ENCODE assay signal across 8 mouse cellular contexts in genomic region chr8:13516011-13516442, GRCm38 (mm10). TPM values are rescaled to one million over a fixed set of nuclear protein-coding genes. Genes with fewer than 3 reads are reported as not detected.
DNase-seq lines count a peak whose midpoint lies in the region; ATAC-seq and TF ChIP-seq lines count a peak whose summit lies in the region.

No protein-coding gene starts in this region.

- H3K27ac ChIP-seq in hindbrain, postnatal 0 days = no peak overlapping the region
- no peak overlapping the region for H3K27ac ChIP-seq in hindbrain, embryonic 10.5 days
- H3K27ac ChIP-seq in embryonic facial prominence, embryonic 14.5 days (replicated peaks; ENCODE audit: low read depth, low read length) = no peak overlapping the region
- no peak overlapping the region; the same call in 1 of the 2 replicates for H3K27ac ChIP-seq in kidney, embryonic 16.5 days (ENCODE audit: low read length)
- H3K27ac ChIP-seq in stomach, embryonic 15.5 days = peak overlapping the region; percentile 68
- no peak overlapping the region for H3K27ac ChIP-seq in forebrain, postnatal 0 days (ENCODE audit: low read depth, low read length)

- no peaks in the 10 kb centered on the region for H3K27me3 ChIP-seq in hindbrain, postnatal 0 days (ENCODE audit: insufficient read depth, low read length)
- H3K27me3 ChIP-seq in hindbrain, embryonic 10.5 days (ENCODE audit: insufficient read depth, poor library complexity, severe bottlenecking) = no peaks in the 10 kb centered on the region
- H3K27me3 ChIP-seq in embryonic facial prominence, embryonic 14.5 days (replicated peaks; ENCODE audit: control insufficient read depth, insufficient read depth, low read length) = no peaks in the 10 kb centered on the region
- 0 out of 2 replicates have a peak, but pooled peaks cover 3% of the 10 kb centered on the region for H3K27me3 ChIP-seq in kidney, embryonic 16.5 days (ENCODE audit: insufficient read depth, low read length)
- H3K27me3 ChIP-seq in stomach, embryonic 15.5 days (replicated peaks) = no peaks in the 10 kb centered on the region
- H3K27me3 ChIP-seq in forebrain, postnatal 0 days (ENCODE audit: insufficient read depth, low read length) = no peaks in the 10 kb centered on the region

- no peak for ATAC-seq in hindbrain, postnatal 0 days
- 0 out of 2 replicates have a peak, but pooled peaks have one; percentile 30 for ATAC-seq in embryonic facial prominence, embryonic 14.5 days (ENCODE audit: low read depth)
- peak; percentile 47; the same call in 1 of the 2 replicates for ATAC-seq in kidney, embryonic 16.5 days (ENCODE audit: low FRiP score, low TSS enrichment)
- ATAC-seq in stomach, embryonic 15.5 days (ENCODE audit: insufficient read depth, low FRiP score, low read depth) = peak; percentile 31; the same call in 1 of the 2 replicates
- ATAC-seq in forebrain, postnatal 0 days = no peak

- 54% methylated on average over 7 of the region's 7 CpGs for WGBS in hindbrain, postnatal 0 days
- 91% methylated on average over 7 of the region's 7 CpGs for WGBS in hindbrain, embryonic 10.5 days
- WGBS in embryonic facial prominence, embryonic 14.5 days = 58% methylated on average over 7 of the region's 7 CpGs
- 51% methylated on average over 7 of the region's 7 CpGs for WGBS in kidney, embryonic 16.5 days
- 46% methylated on average over 7 of the region's 7 CpGs for WGBS in stomach, embryonic 15.5 days
- 46% methylated on average over 7 of the region's 7 CpGs for WGBS in forebrain, postnatal 0 days

- peak; percentile 41 for DNase-seq in hindbrain, postnatal 0 days (ENCODE audit: low spot score)
- no peak for DNase-seq in hindbrain, embryonic 10.5 days (ENCODE audit: low spot score)
- DNase-seq in embryonic facial prominence, embryonic 14.5 days (ENCODE audit: low spot score) = peak; percentile 72
- DNase-seq in thymus, postnatal 25 days = no peak
- DNase-seq in B cell, adult 2 months = no peak
- DNase-seq in forebrain, postnatal 0 days = no peak

- no peak for TF ChIP-seq CTCF in hindbrain, postnatal 0 days (IDR thresholded peaks at IDR 0.05; ENCODE audit: low read depth)
- TF ChIP-seq CTCF in forebrain, postnatal 0 days (IDR thresholded peaks at IDR 0.05; ENCODE audit: low read depth) = no peak

- no peak overlapping the region for H3K9ac ChIP-seq in hindbrain, postnatal 0 days (replicated peaks; ENCODE audit: low read length)
- H3K9ac ChIP-seq in embryonic facial prominence, embryonic 14.5 days (ENCODE audit: low read depth, low read length) = no peak overlapping the region
- no peak overlapping the region for H3K9ac ChIP-seq in kidney, embryonic 16.5 days (replicated peaks; ENCODE audit: low read length)
- H3K9ac ChIP-seq in stomach, embryonic 15.5 days = no peak overlapping the region
- H3K9ac ChIP-seq in forebrain, postnatal 0 days = no peak overlapping the region

- H3K36me3 ChIP-seq in hindbrain, postnatal 0 days (ENCODE audit: insufficient read depth, low read length) = no peaks in the 10 kb centered on the region
- no peaks in the 10 kb centered on the region for H3K36me3 ChIP-seq in hindbrain, embryonic 10.5 days
- H3K36me3 ChIP-seq in embryonic facial prominence, embryonic 14.5 days (ENCODE audit: control insufficient read depth, insufficient read depth, low read length) = no peaks in the 10 kb centered on the region
- no peaks in the 10 kb centered on the region for H3K36me3 ChIP-seq in kidney, embryonic 16.5 days (ENCODE audit: insufficient read depth, low read length)
- no peaks in the 10 kb centered on the region for H3K36me3 ChIP-seq in stomach, embryonic 15.5 days
- H3K36me3 ChIP-seq in forebrain, postnatal 0 days (ENCODE audit: insufficient read depth) = no peaks in the 10 kb centered on the region

- no peak overlapping the region for H3K4me2 ChIP-seq in hindbrain, postnatal 0 days (ENCODE audit: low read depth, low read length)
- no peak overlapping the region for H3K4me2 ChIP-seq in embryonic facial prominence, embryonic 14.5 days (ENCODE audit: low read depth, low read length)
- no peak overlapping the region for H3K4me2 ChIP-seq in kidney, embryonic 16.5 days (replicated peaks; ENCODE audit: low read depth, low read length)
- no peak overlapping the region for H3K4me2 ChIP-seq in stomach, embryonic 15.5 days
- H3K4me2 ChIP-seq in forebrain, postnatal 0 days (ENCODE audit: low read depth) = no peak overlapping the region

- no peaks in the 10 kb centered on the region for H3K9me3 ChIP-seq in hindbrain, postnatal 0 days (ENCODE audit: low read length)
- H3K9me3 ChIP-seq in hindbrain, embryonic 10.5 days = no peaks in the 10 kb centered on the region
- H3K9me3 ChIP-seq in embryonic facial prominence, embryonic 14.5 days (ENCODE audit: control insufficient read depth, low read length) = no peaks in the 10 kb centered on the region
- H3K9me3 ChIP-seq in kidney, embryonic 16.5 days (ENCODE audit: low read length) = no peaks in the 10 kb centered on the region
- no peaks in the 10 kb centered on the region for H3K9me3 ChIP-seq in stomach, embryonic 15.5 days
- no peaks in the 10 kb centered on the region for H3K9me3 ChIP-seq in forebrain, postnatal 0 days (ENCODE audit: low read length)

- no peak overlapping the region for H3K4me3 ChIP-seq in hindbrain, postnatal 0 days (ENCODE audit: low read length)
- H3K4me3 ChIP-seq in hindbrain, embryonic 10.5 days = no peak overlapping the region
- H3K4me3 ChIP-seq in embryonic facial prominence, embryonic 14.5 days (ENCODE audit: low read depth, low read length) = no peak overlapping the region
- no peak overlapping the region for H3K4me3 ChIP-seq in kidney, embryonic 16.5 days (ENCODE audit: low read length)
- H3K4me3 ChIP-seq in stomach, embryonic 15.5 days (replicated peaks) = no peak overlapping the region
- no peak overlapping the region for H3K4me3 ChIP-seq in forebrain, postnatal 0 days (ENCODE audit: low read depth, low read length)

- no peaks in the 10 kb centered on the region for H3K4me1 ChIP-seq in hindbrain, postnatal 0 days (ENCODE audit: insufficient read depth, low read length)
- no peaks in the 10 kb centered on the region for H3K4me1 ChIP-seq in hindbrain, embryonic 10.5 days (replicated peaks)
- no peaks in the 10 kb centered on the region for H3K4me1 ChIP-seq in embryonic facial prominence, embryonic 14.5 days (ENCODE audit: control insufficient read depth, insufficient read depth, low read length)
- peaks cover 5% of the 10 kb centered on the region; the same call in 1 of the 2 replicates for H3K4me1 ChIP-seq in kidney, embryonic 16.5 days (ENCODE audit: insufficient read depth, low read length)
- peaks cover 17% of the 10 kb centered on the region; the same call in 1 of the 2 replicates for H3K4me1 ChIP-seq in stomach, embryonic 15.5 days
- H3K4me1 ChIP-seq in forebrain, postnatal 0 days (ENCODE audit: insufficient read depth) = no peaks in the 10 kb centered on the region

RNA-seq across cellular contexts. Expression of gene Gas6, which starts 21.7 kb away (rescaled TPM):
- total RNA-seq in hindbrain, postnatal 0 days (2014; rRNA removed) = 89.0 and 91.2 TPM in 2 replicates
- 77.9 and 78.4 TPM in 2 replicates for polyA plus RNA-seq in hindbrain, postnatal 0 days (2015; fragmentation: Nextera tagmentation; extraction: Ambion mirVana)
- 12.9 and 15.8 TPM in 2 replicates for polyA plus RNA-seq in hindbrain, embryonic 10.5 days (2016; fragmentation: Nextera tagmentation; extraction: Ambion mirVana)
- polyA plus RNA-seq in embryonic facial prominence, embryonic 14.5 days (2014; fragmentation: Nextera tagmentation; extraction: Ambion mirVana) = 43.2 and 56.9 TPM in 2 replicates
- 70.1 and 76.9 TPM in 2 replicates for polyA plus RNA-seq in kidney, embryonic 16.5 days (2015; fragmentation: Nextera tagmentation; extraction: Ambion mirVana)
- polyA plus RNA-seq in stomach, embryonic 15.5 days (2015; fragmentation: Nextera tagmentation; extraction: Ambion mirVana) = 113 and 130 TPM in 2 replicates
- total RNA-seq in forebrain, postnatal 0 days (2014; rRNA removed) = 64.2 and 65.7 TPM in 2 replicates
- polyA plus RNA-seq in forebrain, postnatal 0 days (2015; fragmentation: Nextera tagmentation; extraction: Ambion mirVana) = 48.7 and 57.0 TPM in 2 replicates

RNA-seq across cellular contexts. Expression of gene 1700029H14Rik, which starts 46.2 kb away (rescaled TPM):
- total RNA-seq in hindbrain, postnatal 0 days (2014; rRNA removed) = 2.8 TPM in 1 of 2 replicates, not detected in the other
- 0.30 and 0.57 TPM in 2 replicates for polyA plus RNA-seq in hindbrain, postnatal 0 days (2015; fragmentation: Nextera tagmentation; extraction: Ambion mirVana)
- not detected in 2 replicates for polyA plus RNA-seq in hindbrain, embryonic 10.5 days (2016; fragmentation: Nextera tagmentation; extraction: Ambion mirVana)
- polyA plus RNA-seq in embryonic facial prominence, embryonic 14.5 days (2014; fragmentation: Nextera tagmentation; extraction: Ambion mirVana) = not detected in 2 replicates
- polyA plus RNA-seq in kidney, embryonic 16.5 days (2015; fragmentation: Nextera tagmentation; extraction: Ambion mirVana) = not detected in 2 replicates
- polyA plus RNA-seq in stomach, embryonic 15.5 days (2015; fragmentation: Nextera tagmentation; extraction: Ambion mirVana) = not detected in 2 replicates
- total RNA-seq in forebrain, postnatal 0 days (2014; rRNA removed) = 0.14 and 0.31 TPM in 2 replicates
- polyA plus RNA-seq in forebrain, postnatal 0 days (2015; fragmentation: Nextera tagmentation; extraction: Ambion mirVana) = not detected in 2 replicates

Comparison
In these comparisons a context has a peak if more than half of its experiments do, and no peak if none do; other contexts are left out.
1. DNase-seq: peak in hindbrain, postnatal 0 days (single experiment) and embryonic facial prominence, embryonic 14.5 days (single experiment); none in hindbrain, embryonic 10.5 days (single experiment), thymus, postnatal 25 days (single experiment), B cell, adult 2 months (0 of 2) and forebrain, postnatal 0 days (single experiment).
2. ATAC-seq: peak in embryonic facial prominence, embryonic 14.5 days (single experiment), kidney, embryonic 16.5 days (single experiment) and stomach, embryonic 15.5 days (single experiment); none in hindbrain, postnatal 0 days (single experiment) and forebrain, postnatal 0 days (single experiment).